Mouse (Mus musculus): ENCODE data around the gene Sord. TPM values are rescaled to one million over a fixed set of nuclear protein-coding genes. Genes with fewer than 3 reads are reported as not detected.

Gene Sord
- polyA plus RNA-seq, 1 experiment = not detected

DNA sequence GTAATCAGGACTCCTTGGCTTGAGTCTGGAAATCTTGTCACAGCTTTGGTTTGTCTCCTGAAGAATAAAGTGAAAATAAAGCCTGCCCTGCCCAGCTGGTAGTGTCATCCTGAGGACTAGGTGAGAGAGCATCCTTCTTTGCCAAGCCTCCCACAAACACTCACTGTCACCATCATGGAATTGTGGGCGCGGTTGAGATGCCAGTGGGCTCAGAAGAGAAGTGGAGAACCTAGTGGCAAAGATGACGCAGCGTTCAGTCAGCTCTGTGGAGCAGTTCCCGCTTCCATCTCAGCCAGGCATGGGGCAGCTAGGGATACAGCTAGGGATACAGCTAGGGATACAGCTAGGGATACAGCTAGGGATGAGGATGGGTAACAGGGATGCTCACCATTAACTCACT, 21.4 kb downstream of the Sord start:
- WGBS = 90% methylated on average over 5 of the region's 5 CpGs
- no peak overlapping the region for H3K4me3 ChIP-seq (ENCODE audit: insufficient read depth, low read depth, low read length)
- no peaks in the 10 kb centered on the region for H3K4me1 ChIP-seq (ENCODE audit: control insufficient read depth, insufficient read depth, low read length)
- no peak overlapping the region for H3K27ac ChIP-seq (ENCODE audit: insufficient read depth, low read depth, low read length)
- TF ChIP-seq CTCF (IDR thresholded peaks at IDR 0.05; ENCODE audit: insufficient read depth, low read depth, low read length) = no peak
- TF ChIP-seq POLR2A (IDR thresholded peaks at IDR 0.05; ENCODE audit: insufficient read depth, low read depth, low read length) = no peak

- WGBS = 91% methylated on average over 5 of the region's 5 CpGs
- no peaks in the 10 kb centered on the region for H3K4me1 ChIP-seq (ENCODE audit: control insufficient read depth, insufficient read depth, low read length)
- no peak overlapping the region for H3K27ac ChIP-seq (ENCODE audit: insufficient read depth, low read depth, low read length)
- no peak overlapping the region for H3K4me3 ChIP-seq (ENCODE audit: insufficient read depth, low read depth, low read length)
- no peak for TF ChIP-seq CTCF (IDR thresholded peaks at IDR 0.05; ENCODE audit: insufficient read depth, low read depth, low read length)
- TF ChIP-seq POLR2A (IDR thresholded peaks at IDR 0.05; ENCODE audit: insufficient read depth, low read depth, low read length) = no peak
Observed at GRCm38 (mm10) chr2:122260729-122261128, 26.2 kb downstream of the Sord start.

GRCm38 (mm10) chr2:122264690-122265089, 30.1 kb downstream of the Sord start:
- Histone ChIP-seq H3K27ac (ENCODE audit: insufficient read depth, low read depth, low read length) (no peak overlapping the region), H3K4me3 (ENCODE audit: insufficient read depth, low read depth, low read length) (no peak overlapping the region), H3K4me1 (ENCODE audit: control insufficient read depth, insufficient read depth, low read length) (no peaks in the 10 kb centered on the region)
- 64% methylated on average over 3 of the region's 3 CpGs for WGBS
- TF ChIP-seq CTCF (IDR thresholded peaks at IDR 0.05; ENCODE audit: insufficient read depth, low read depth, low read length) (no peak), POLR2A (IDR thresholded peaks at IDR 0.05; ENCODE audit: insufficient read depth, low read depth, low read length) (no peak)

DNA sequence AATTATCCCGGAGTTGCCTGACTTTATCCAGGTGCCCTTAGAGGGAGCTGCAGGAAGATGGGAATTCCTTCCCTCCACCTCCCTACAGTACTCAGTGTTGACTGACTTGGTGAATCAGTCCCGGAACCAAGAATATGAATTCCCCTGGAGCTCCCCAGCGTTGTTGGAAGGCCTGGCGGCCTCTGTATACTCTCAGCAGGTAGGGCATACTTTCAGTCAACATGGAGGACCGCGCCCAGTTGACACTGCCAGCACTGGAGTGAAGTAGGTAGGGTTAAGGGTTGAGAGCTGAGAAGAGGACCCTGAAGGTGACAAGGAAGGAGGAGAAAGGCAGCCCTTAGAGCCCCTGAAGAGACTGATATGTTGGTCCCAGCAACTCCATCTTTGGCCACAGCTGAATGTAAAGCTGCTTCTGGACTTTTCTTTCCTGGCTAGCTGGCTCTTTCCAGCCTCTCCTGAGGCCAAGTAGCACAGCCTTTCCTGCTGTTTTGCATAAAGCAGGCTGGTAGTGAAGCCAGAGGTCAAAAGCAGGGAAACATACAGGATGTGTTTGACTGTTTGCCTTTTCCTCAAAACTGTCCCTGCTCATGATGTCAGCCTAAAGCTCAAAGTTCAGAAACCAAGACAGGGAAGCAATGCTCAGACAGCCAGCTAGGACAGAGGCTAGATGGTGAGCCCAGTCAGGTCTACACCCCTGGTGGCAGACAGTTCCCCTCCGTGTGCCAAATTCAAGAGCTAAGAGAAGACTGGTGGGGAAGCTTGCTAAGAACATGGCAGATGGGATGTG, 32.1 kb downstream of the Sord start:
- TF ChIP-seq POLR2A (IDR thresholded peaks at IDR 0.05; ENCODE audit: insufficient read depth, low read depth, low read length) = no peak
- TF ChIP-seq CTCF (IDR thresholded peaks at IDR 0.05; ENCODE audit: insufficient read depth, low read depth, low read length) = no peak
- WGBS = 93% methylated on average over 7 of the region's 7 CpGs
- Histone ChIP-seq H3K4me3 (ENCODE audit: insufficient read depth, low read depth, low read length) (no peak overlapping the region), H3K4me1 (ENCODE audit: control insufficient read depth, insufficient read depth, low read length) (no peaks in the 10 kb centered on the region), H3K27ac (ENCODE audit: insufficient read depth, low read depth, low read length) (no peak overlapping the region)

GRCm38 (mm10) chr2:122278769-122279168, 44.2 kb downstream of the Sord start:
- no peak overlapping the region for H3K4me3 ChIP-seq (ENCODE audit: insufficient read depth, low read depth, low read length)
- no peak overlapping the region for H3K27ac ChIP-seq (ENCODE audit: insufficient read depth, low read depth, low read length)
- H3K4me1 ChIP-seq (ENCODE audit: control insufficient read depth, insufficient read depth, low read length) = no peaks in the 10 kb centered on the region
- 94% methylated on average over 3 of the region's 3 CpGs for WGBS
- no peak for TF ChIP-seq CTCF (IDR thresholded peaks at IDR 0.05; ENCODE audit: insufficient read depth, low read depth, low read length)
- no peak for TF ChIP-seq POLR2A (IDR thresholded peaks at IDR 0.05; ENCODE audit: insufficient read depth, low read depth, low read length)

DNA sequence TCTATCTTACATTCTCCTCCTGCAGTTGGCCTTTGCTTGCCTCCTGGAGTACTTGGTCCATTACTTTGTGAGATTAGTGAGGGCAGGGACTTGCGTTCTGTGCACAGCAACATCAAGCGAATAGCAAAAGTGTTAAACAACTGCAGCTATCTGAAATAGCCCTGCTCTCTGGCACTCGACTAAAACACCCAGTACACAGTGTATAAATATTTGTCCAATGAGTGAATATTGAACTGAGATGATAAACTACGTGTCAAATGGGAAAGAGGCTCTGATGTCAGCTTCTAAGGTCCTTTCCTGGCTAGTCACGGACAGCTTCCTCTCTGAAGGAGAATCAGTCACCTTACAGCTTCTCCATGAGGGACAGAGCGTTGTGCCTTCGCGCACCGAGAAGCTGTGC, 49.5 kb downstream of the Sord start:
- TF ChIP-seq POLR2A (IDR thresholded peaks at IDR 0.05; ENCODE audit: insufficient read depth, low read depth, low read length) (no peak), CTCF (IDR thresholded peaks at IDR 0.05; ENCODE audit: insufficient read depth, low read depth, low read length) (no peak)
- WGBS = 91% methylated on average over 9 of the region's 9 CpGs
- no peaks in the 10 kb centered on the region for H3K4me1 ChIP-seq (ENCODE audit: control insufficient read depth, insufficient read depth, low read length)
- no peak overlapping the region for H3K4me3 ChIP-seq (ENCODE audit: insufficient read depth, low read depth, low read length)
- no peak overlapping the region for H3K27ac ChIP-seq (ENCODE audit: insufficient read depth, low read depth, low read length)

- WGBS = 47% methylated on average over 7 of the region's 7 CpGs
- no peak for TF ChIP-seq CTCF (IDR thresholded peaks at IDR 0.05; ENCODE audit: insufficient read depth, low read depth, low read length)
- no peak for TF ChIP-seq POLR2A (IDR thresholded peaks at IDR 0.05; ENCODE audit: insufficient read depth, low read depth, low read length)
- Histone ChIP-seq H3K27ac (ENCODE audit: insufficient read depth, low read depth, low read length) (no peak overlapping the region), H3K4me3 (ENCODE audit: insufficient read depth, low read depth, low read length) (no peak overlapping the region), H3K4me1 (ENCODE audit: control insufficient read depth, insufficient read depth, low read length) (no peaks in the 10 kb centered on the region)
Observed at GRCm38 (mm10) chr2:122286137-122286536, 51.6 kb downstream of the Sord start.

DNA sequence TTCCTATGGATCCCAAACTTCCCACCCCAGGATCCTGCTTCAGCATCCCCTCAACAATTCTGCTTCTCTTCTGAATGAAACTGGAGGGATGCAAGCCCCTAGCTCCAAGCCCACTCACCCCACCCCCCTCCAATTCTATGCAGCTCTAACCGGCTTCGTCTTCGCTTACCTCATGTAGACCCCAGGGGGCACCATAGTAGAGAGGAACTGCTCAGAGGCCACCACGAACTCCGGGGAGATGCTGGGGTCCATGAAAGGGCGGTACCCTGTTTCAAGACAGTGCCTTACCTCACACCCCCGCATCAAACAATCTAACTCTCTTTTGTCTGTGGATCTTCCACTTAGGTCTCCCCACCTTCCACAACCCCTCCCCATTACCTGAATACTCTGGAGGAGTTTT, 60.4 kb downstream of the Sord start:
- WGBS = 7% methylated on average over 7 of the region's 7 CpGs
- TF ChIP-seq POLR2A (IDR thresholded peaks at IDR 0.05; ENCODE audit: insufficient read depth, low read depth, low read length) (no peak), CTCF (IDR thresholded peaks at IDR 0.05; ENCODE audit: insufficient read depth, low read depth, low read length) (no peak)
- no peak overlapping the region for H3K27ac ChIP-seq (ENCODE audit: insufficient read depth, low read depth, low read length)
- peaks cover 17% of the 10 kb centered on the region for H3K4me1 ChIP-seq (ENCODE audit: control insufficient read depth, insufficient read depth, low read length)
- no peak overlapping the region for H3K4me3 ChIP-seq (ENCODE audit: insufficient read depth, low read depth, low read length)

GRCm38 (mm10) chr2:122297271-122298095, 62.9 kb downstream of the Sord start:
- WGBS = 2% methylated on average over 35 of the region's 35 CpGs
- Histone ChIP-seq H3K4me1 (ENCODE audit: control insufficient read depth, insufficient read depth, low read length) (peaks cover 29% of the 10 kb centered on the region), H3K4me3 (ENCODE audit: insufficient read depth, low read depth, low read length) (no peak overlapping the region), H3K27ac (ENCODE audit: insufficient read depth, low read depth, low read length) (no peak overlapping the region)
- TF ChIP-seq POLR2A (IDR thresholded peaks at IDR 0.05; ENCODE audit: insufficient read depth, low read depth, low read length) (no peak), CTCF (IDR thresholded peaks at IDR 0.05; ENCODE audit: insufficient read depth, low read depth, low read length) (no peak)
